Mouse (Mus musculus) myocyte (in vitro differentiated cells): Measurements from ENCODE around the gene Ydjc.

Experiments used
- MAX ChIP-seq: IDR thresholded peaks from one replicate; pipeline ENCODE4 v1.6.1; 2011; ENCODE audit warnings: low read depth, mild to moderate bottlenecking, control low read depth
- POLR2A ChIP-seq: IDR thresholded peaks from one replicate; pipeline ENCODE4 v1.6.1; 2011; ENCODE audit warnings: low read depth, mild to moderate bottlenecking, control low read depth, moderate library complexity; ENCODE audit not compliant: insufficient read length
- REST ChIP-seq: IDR thresholded peaks from one replicate; pipeline ENCODE4 v1.6.1; 2011; ENCODE audit warnings: mild to moderate bottlenecking, control low read depth, moderate library complexity; ENCODE audit not compliant: insufficient read depth, insufficient read length
- TCF12 ChIP-seq: IDR thresholded peaks from one replicate; pipeline ENCODE4 v1.6.1; 2011; ENCODE audit warnings: mild to moderate bottlenecking, control low read depth; ENCODE audit not compliant: poor library complexity, insufficient read depth, severe bottlenecking

DNA sequence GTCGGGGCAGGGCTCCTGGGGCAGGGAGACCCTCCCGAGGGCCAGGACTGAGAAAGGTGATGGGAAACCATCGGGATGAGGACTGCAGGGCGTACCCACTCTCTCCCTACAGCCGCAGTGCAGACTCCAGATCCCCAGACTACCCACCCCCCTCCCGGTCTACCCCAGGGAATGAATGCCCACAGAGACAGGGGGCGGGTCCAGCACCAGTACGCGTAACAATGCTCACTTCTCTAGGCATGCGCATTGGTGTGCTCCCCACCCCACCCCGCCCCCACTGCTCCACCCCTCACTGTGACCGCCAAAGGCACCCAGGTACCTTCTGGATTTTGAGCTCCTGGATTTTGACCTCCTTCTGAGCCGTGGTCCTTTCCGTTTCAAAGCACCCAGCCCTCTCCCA, 22.9 kb upstream of the Ydjc start:
- TF ChIP-seq REST (no peak), POLR2A (no peak), TCF12 (no peak), MAX (no peak)
